Mouse (Mus musculus) midbrain, postnatal 0 days (tissue): ENCODE measurements around the gene Prickle4. TPM values are rescaled to one million over a fixed set of nuclear protein-coding genes. Genes with fewer than 3 reads are reported as not detected.

Experiments used
- ATAC-seq: fragments of 200-750 bp; cut with Nextera tagmentation; 2 replicates; pipeline ENCODE4 v1.8.0; 2017; ENCODE audit warnings: moderate number of reproducible peaks, mild to moderate bottlenecking, moderate TSS enrichment, moderate library complexity; ENCODE audit not compliant: low FRiP score
- DNase-seq: peaks from one replicate; pipeline ENCODE4 v3.0.0-alpha.2; 2015; ENCODE audit warnings: low spot score
- H3K27ac ChIP-seq: fragments of 300-500 bp; sonication (generic); 2 replicates; pipeline ENCODE4 v1.5.1; 2014; ENCODE audit warnings: low read depth, mild to moderate bottlenecking, low read length, mixed read lengths
- H3K27me3 ChIP-seq: fragments of 300-500 bp; sonication (generic); 2 replicates; pipeline ENCODE4 v1.6.1; 2014; ENCODE audit warnings: low read length, control low read depth, mixed read lengths; ENCODE audit not compliant: insufficient read depth
- H3K36me3 ChIP-seq: fragments of 300-500 bp; sonication (generic); 2 replicates; pipeline ENCODE4 v1.6.1; 2014; ENCODE audit warnings: low read length, control low read depth, mixed read lengths; ENCODE audit not compliant: insufficient read depth
- H3K4me1 ChIP-seq: fragments of 300-500 bp; sonication (generic); 2 replicates; pipeline ENCODE4 v1.6.1; 2014; ENCODE audit warnings: mild to moderate bottlenecking, control low read depth, antibody characterized with exemption, low read length, mixed read lengths; ENCODE audit not compliant: insufficient read depth
- H3K4me2 ChIP-seq: fragments of 300-500 bp; sonication (generic); 2 replicates; pipeline ENCODE4 v1.6.1; 2014; ENCODE audit warnings: low read depth, mild to moderate bottlenecking, low read length, mixed read lengths; ENCODE audit not compliant: poor library complexity, severe bottlenecking
- H3K4me3 ChIP-seq: fragments of 300-500 bp; sonication (generic); 2 replicates; pipeline ENCODE4 v1.5.1; 2014; ENCODE audit warnings: low read depth, mild to moderate bottlenecking, low read length, moderate library complexity
- H3K9ac ChIP-seq: fragments of 300-500 bp; sonication (generic); replicated peaks from 2 replicates; pipeline ENCODE4 v1.6.1; 2014; ENCODE audit warnings: mild to moderate bottlenecking, low read length, moderate library complexity, mixed read lengths; ENCODE audit not compliant: poor library complexity, severe bottlenecking
- H3K9me3 ChIP-seq: fragments of 300-500 bp; sonication (generic); 2 replicates; pipeline ENCODE4 v1.6.1; 2016; ENCODE audit warnings: low read length, control low read depth
- CTCF ChIP-seq: IDR thresholded peaks from 2 replicates; pipeline ENCODE4 v1.5.1; 2016; ENCODE audit warnings: antibody characterized with exemption, mild to moderate bottlenecking
- WGBS: fragments of 180-500 bp; shearing (Covaris S2); extraction: QIAGEN DNeasy Blood & Tissue Kit; methylation state at CpG from one replicate; pipeline ENCODE4 v1.1.7; 2014; 5-methylcytosine and 5-hydroxymethylcytosine counted together
- polyA plus RNA-seq: library from polyadenylated mRNA; unstranded; fragments of >200 nt; fragmentation: Nextera tagmentation; extraction: Ambion mirVana; gene quantifications from 2 replicates; pipeline ENCODE4 v1.2.1, GENCODE M21; 2015
- total RNA-seq: library from RNA; depleted of rRNA; stranded (reverse); fragments of >200 nt; gene quantifications from 2 replicates; pipeline ENCODE4 v1.2.3, GENCODE M21; 2014

The Prickle4 gene
- total and polyA plus RNA-seq, 2 experiments from 2014 or later = 2.2 to 3.2 TPM

GRCm38 (mm10) chr17:47701793-47702192 is 7.3 kb upstream of the Prickle4 start:
- no peaks in the 10 kb centered on the region for H3K9me3 ChIP-seq
- no peak overlapping the region for H3K4me2 ChIP-seq
- peaks cover 46% of the 10 kb centered on the region for H3K36me3 ChIP-seq
- peaks cover 8% of the 10 kb centered on the region; the same call in 1 of the 2 replicates for H3K4me1 ChIP-seq
- WGBS = 61% methylated on average over 9 of the region's 9 CpGs
- H3K27me3 ChIP-seq = no peaks in the 10 kb centered on the region
- peak; percentile 33 for ATAC-seq
- no peak overlapping the region for H3K9ac ChIP-seq
- H3K4me3 ChIP-seq = no peak overlapping the region
- peak; percentile 64 for DNase-seq
- H3K27ac ChIP-seq = peak overlapping the region; percentile 63; the same call in 1 of the 2 replicates
- TF ChIP-seq CTCF = no peak

GRCm38 (mm10) chr17:47699055-47699454 is 4.5 kb upstream of the Prickle4 start:
- ATAC-seq = no peak
- Histone ChIP-seq H3K9ac (no peak overlapping the region), H3K4me2 (no peak overlapping the region), H3K27ac (no peak overlapping the region), H3K4me1 (peaks cover 8% of the 10 kb centered on the region; the same call in 1 of the 2 replicates), H3K36me3 (peaks cover 46% of the 10 kb centered on the region), H3K27me3 (no peaks in the 10 kb centered on the region), H3K9me3 (no peaks in the 10 kb centered on the region), H3K4me3 (no peak overlapping the region)
- no peak for DNase-seq
- 85% methylated on average over 2 of the region's 2 CpGs for WGBS
- no peak for TF ChIP-seq CTCF

- 94% methylated on average over 10 of the region's 10 CpGs for WGBS
- no peak for DNase-seq
- Histone ChIP-seq H3K4me1 (peaks cover 8% of the 10 kb centered on the region; the same call in 1 of the 2 replicates), H3K27me3 (no peaks in the 10 kb centered on the region), H3K4me2 (no peak overlapping the region), H3K36me3 (peaks cover 39% of the 10 kb centered on the region), H3K4me3 (no peak overlapping the region), H3K27ac (no peak overlapping the region), H3K9me3 (no peaks in the 10 kb centered on the region), H3K9ac (no peak overlapping the region)
- TF ChIP-seq CTCF = no peak
- no peak for ATAC-seq
These were observed 3.6 kb upstream of the Prickle4 start for GRCm38 (mm10) chr17:47698156-47698555.

GRCm38 (mm10) chr17:47695337-47695710 is 788 bp upstream of the Prickle4 start:
- H3K9ac ChIP-seq = peak overlapping the region; percentile 84
- DNase-seq (peak; percentile 24), ATAC-seq (peak; percentile 11; the same call in 1 of the 2 replicates)
- H3K36me3 ChIP-seq = peaks cover 17% of the 10 kb centered on the region; the same call in 1 of the 2 replicates
- peak overlapping the region; percentile 73 for H3K4me2 ChIP-seq
- H3K27me3 ChIP-seq = no peaks in the 10 kb centered on the region
- WGBS = under 1% methylated on average over 16 of the region's 23 CpGs
- H3K4me1 ChIP-seq = no peaks in the 10 kb centered on the region; the same call in 1 of the 2 replicates
- TF ChIP-seq CTCF = no peak; the same call in 1 of the 2 replicates
- H3K4me3 ChIP-seq = peak overlapping the region; percentile 79
- H3K27ac ChIP-seq = peak overlapping the region; percentile 85
- no peaks in the 10 kb centered on the region for H3K9me3 ChIP-seq

GRCm38 (mm10) chr17:47694442-47694502 is 264 bp downstream of the Prickle4 start, which contains the start of gene Gm21981:
TSS of gene Gm21981 (minus strand) at chr17:47694455.
- ATAC-seq (no peak), DNase-seq (no peak)
- H3K9ac ChIP-seq = peak within 1 kb of the TSS; percentile 84
- H3K27ac ChIP-seq = peak within 1 kb of the TSS; percentile 85
- H3K9me3 ChIP-seq = no peaks in the 10 kb centered on the region
- H3K4me3 ChIP-seq = peak within 1 kb of the TSS; percentile 79
- H3K36me3 ChIP-seq = peaks cover 8% of the 10 kb centered on the region; the same call in 1 of the 2 replicates
- H3K4me2 ChIP-seq = peak within 1 kb of the TSS; percentile 73
- peak; percentile 42; the same call in 1 of the 2 replicates for TF ChIP-seq CTCF
- H3K27me3 ChIP-seq = no peaks in the 10 kb centered on the region
- H3K4me1 ChIP-seq = no peaks in the 10 kb centered on the region; the same call in 1 of the 2 replicates
- WGBS = 0% methylated on average over 3 of the region's 3 CpGs

GRCm38 (mm10) chr17:47693671-47694441 is 680 bp downstream of the Prickle4 start:
- WGBS = 34% methylated on average over 13 of the region's 13 CpGs
- ATAC-seq (peak; percentile 7; the same call in 1 of the 2 replicates), DNase-seq (no peak)
- peak overlapping the region; percentile 73 for H3K4me2 ChIP-seq
- peak overlapping the region; percentile 79 for H3K4me3 ChIP-seq
- peak overlapping the region; percentile 85 for H3K27ac ChIP-seq
- peaks cover 7% of the 10 kb centered on the region; the same call in 1 of the 2 replicates for H3K36me3 ChIP-seq
- no peaks in the 10 kb centered on the region for H3K9me3 ChIP-seq
- peak overlapping the region; percentile 84 for H3K9ac ChIP-seq
- no peaks in the 10 kb centered on the region for H3K27me3 ChIP-seq
- TF ChIP-seq CTCF = no peak
- H3K4me1 ChIP-seq = no peaks in the 10 kb centered on the region; the same call in 1 of the 2 replicates
